Mouse (Mus musculus): Measurements from ENCODE around the gene Mybpc2. TPM values are rescaled to one million over a fixed set of nuclear protein-coding genes. Genes with fewer than 3 reads are reported as not detected.

Gene Mybpc2
- 0.35 and 2.7 TPM in 2 replicates for polyA plus RNA-seq (2015; fragmentation: Nextera tagmentation; extraction: Ambion mirVana)

GRCm38 (mm10) chr7:44524502-44524901 lies at the start of gene Mybpc2:
Gene Mybpc2, minus strand, starts transcription at chr7:44524656.
- DNase-seq (no peak), ATAC-seq (no peak)
- Histone ChIP-seq H3K4me1 (ENCODE audit: insufficient read depth) (peaks cover 11% of the 10 kb centered on the region; the same call in 1 of the 2 replicates), H3K9me3 (ENCODE audit: low read length) (no peaks in the 10 kb centered on the region), H3K27ac (ENCODE audit: low read depth) (no peak within 1 kb of the TSS), H3K4me2 (ENCODE audit: low read depth, low read length) (peak within 1 kb of the TSS; percentile 38), H3K9ac (replicated peaks) (0 out of 2 replicates have a peak within 1 kb of the TSS, but pooled peaks have one; percentile 6), H3K27me3 (ENCODE audit: insufficient read depth, low read length) (peaks cover 45% of the 10 kb centered on the region), H3K36me3 (replicated peaks; ENCODE audit: insufficient read depth, low read length) (no peaks in the 10 kb centered on the region), H3K4me3 (ENCODE audit: low read depth, low read length) (no peak within 1 kb of the TSS)
- 45% methylated on average over 12 of the region's 12 CpGs for WGBS (ENCODE audit: insufficient replicate concordance)
- TF ChIP-seq EP300 (IDR thresholded peaks at IDR 0.05; ENCODE audit: low read depth) (no peak), CTCF (IDR thresholded peaks at IDR 0.05; ENCODE audit: low read depth) (no peak)

- Histone ChIP-seq H3K36me3 (replicated peaks; ENCODE audit: insufficient read depth, low read length) (no peaks in the 10 kb centered on the region), H3K9ac (replicated peaks) (0 out of 2 replicates have a peak overlapping the region, but pooled peaks have one; percentile 21), H3K4me3 (ENCODE audit: low read depth, low read length) (peak overlapping the region; percentile 36), H3K27me3 (ENCODE audit: insufficient read depth, low read length) (no peaks in the 10 kb centered on the region), H3K4me2 (ENCODE audit: low read depth, low read length) (peak overlapping the region; percentile 59), H3K27ac (ENCODE audit: low read depth) (peak overlapping the region; percentile 71), H3K4me1 (ENCODE audit: insufficient read depth) (peaks cover 9% of the 10 kb centered on the region; the same call in 1 of the 2 replicates), H3K9me3 (ENCODE audit: low read length) (no peaks in the 10 kb centered on the region)
- DNase-seq (no peak), ATAC-seq (no peak)
- WGBS (ENCODE audit: insufficient replicate concordance), result 35% methylated on average over 5 of the region's 5 CpGs
- TF ChIP-seq EP300 (IDR thresholded peaks at IDR 0.05; ENCODE audit: low read depth) (no peak), CTCF (IDR thresholded peaks at IDR 0.05; ENCODE audit: low read depth) (no peak)
These were observed 48.6 kb upstream of the Mybpc2 start for GRCm38 (mm10) chr7:44572956-44573484.

- Histone ChIP-seq H3K4me2 (ENCODE audit: low read depth, low read length) (peak within 1 kb of the TSS; percentile 59), H3K9me3 (ENCODE audit: low read length) (no peaks in the 10 kb centered on the region), H3K9ac (replicated peaks) (0 out of 2 replicates have a peak within 1 kb of the TSS, but pooled peaks have one; percentile 21), H3K36me3 (replicated peaks; ENCODE audit: insufficient read depth, low read length) (no peaks in the 10 kb centered on the region), H3K4me1 (ENCODE audit: insufficient read depth) (peaks cover 9% of the 10 kb centered on the region; the same call in 1 of the 2 replicates), H3K27me3 (ENCODE audit: insufficient read depth, low read length) (0 out of 2 replicates have a peak, but pooled peaks cover 2% of the 10 kb centered on the region), H3K4me3 (ENCODE audit: low read depth, low read length) (peak within 1 kb of the TSS; percentile 36), H3K27ac (ENCODE audit: low read depth) (peak within 1 kb of the TSS; percentile 71)
- 16% methylated on average over 7 of the region's 7 CpGs for WGBS (ENCODE audit: insufficient replicate concordance)
- TF ChIP-seq CTCF (IDR thresholded peaks at IDR 0.05; ENCODE audit: low read depth), result no peak
- no peak for TF ChIP-seq EP300 (IDR thresholded peaks at IDR 0.05; ENCODE audit: low read depth)
- DNase-seq (peak; percentile 70), ATAC-seq (peak; percentile 74)
These were observed 47.8 kb upstream of the Mybpc2 start, which contains the start of gene Napsa for GRCm38 (mm10) chr7:44572213-44572701. Gene Napsa, plus strand, starts transcription at chr7:44572380.

- H3K27me3 ChIP-seq (ENCODE audit: insufficient read depth, low read length), result 0 out of 2 replicates have a peak, but pooled peaks cover 2% of the 10 kb centered on the region
- H3K4me2 ChIP-seq (ENCODE audit: low read depth, low read length), result peak overlapping the region; percentile 59
- no peaks in the 10 kb centered on the region for H3K36me3 ChIP-seq (replicated peaks; ENCODE audit: insufficient read depth, low read length)
- H3K9me3 ChIP-seq (ENCODE audit: low read length), result no peaks in the 10 kb centered on the region
- H3K4me1 ChIP-seq (ENCODE audit: insufficient read depth), result peaks cover 9% of the 10 kb centered on the region; the same call in 1 of the 2 replicates
- DNase-seq, result no peak
- no peak overlapping the region for H3K9ac ChIP-seq (replicated peaks)
- 68% methylated on average over 4 of the region's 4 CpGs for WGBS (ENCODE audit: insufficient replicate concordance)
- no peak for ATAC-seq
- TF ChIP-seq CTCF (IDR thresholded peaks at IDR 0.05; ENCODE audit: low read depth), result no peak
- no peak for TF ChIP-seq EP300 (IDR thresholded peaks at IDR 0.05; ENCODE audit: low read depth)
- H3K4me3 ChIP-seq (ENCODE audit: low read depth, low read length), result no peak overlapping the region
- peak overlapping the region; percentile 71 for H3K27ac ChIP-seq (ENCODE audit: low read depth)
These were observed 47.4 kb upstream of the Mybpc2 start for GRCm38 (mm10) chr7:44571811-44572210.

GRCm38 (mm10) chr7:44570989-44571388 lies 46.5 kb upstream of the Mybpc2 start:
- no peaks in the 10 kb centered on the region for H3K9me3 ChIP-seq (ENCODE audit: low read length)
- TF ChIP-seq CTCF (IDR thresholded peaks at IDR 0.05; ENCODE audit: low read depth), result no peak
- TF ChIP-seq EP300 (IDR thresholded peaks at IDR 0.05; ENCODE audit: low read depth), result no peak
- DNase-seq (no peak), ATAC-seq (no peak)
- no peak overlapping the region for H3K4me2 ChIP-seq (ENCODE audit: low read depth, low read length)
- H3K27ac ChIP-seq (ENCODE audit: low read depth), result peak overlapping the region; percentile 71; the same call in 1 of the 2 replicates
- H3K36me3 ChIP-seq (replicated peaks; ENCODE audit: insufficient read depth, low read length), result no peaks in the 10 kb centered on the region
- no peak overlapping the region for H3K9ac ChIP-seq (replicated peaks)
- H3K27me3 ChIP-seq (ENCODE audit: insufficient read depth, low read length), result 0 out of 2 replicates have a peak, but pooled peaks cover 2% of the 10 kb centered on the region
- H3K4me3 ChIP-seq (ENCODE audit: low read depth, low read length), result no peak overlapping the region
- peaks cover 9% of the 10 kb centered on the region; the same call in 1 of the 2 replicates for H3K4me1 ChIP-seq (ENCODE audit: insufficient read depth)
- WGBS (ENCODE audit: insufficient replicate concordance), result 68% methylated on average over 6 of the region's 6 CpGs

GRCm38 (mm10) chr7:44568803-44569202 lies 44.3 kb upstream of the Mybpc2 start:
- Histone ChIP-seq H3K9me3 (ENCODE audit: low read length) (no peaks in the 10 kb centered on the region), H3K4me2 (ENCODE audit: low read depth, low read length) (no peak overlapping the region), H3K27me3 (ENCODE audit: insufficient read depth, low read length) (0 out of 2 replicates have a peak, but pooled peaks cover 2% of the 10 kb centered on the region), H3K9ac (replicated peaks) (no peak overlapping the region), H3K27ac (ENCODE audit: low read depth) (no peak overlapping the region), H3K4me1 (ENCODE audit: insufficient read depth) (peaks cover 8% of the 10 kb centered on the region; the same call in 1 of the 2 replicates), H3K4me3 (ENCODE audit: low read depth, low read length) (no peak overlapping the region), H3K36me3 (replicated peaks; ENCODE audit: insufficient read depth, low read length) (no peaks in the 10 kb centered on the region)
- 59% methylated on average over 9 of the region's 9 CpGs for WGBS (ENCODE audit: insufficient replicate concordance)
- TF ChIP-seq CTCF (IDR thresholded peaks at IDR 0.05; ENCODE audit: low read depth), result no peak
- TF ChIP-seq EP300 (IDR thresholded peaks at IDR 0.05; ENCODE audit: low read depth), result no peak
- DNase-seq, result no peak
- no peak for ATAC-seq

Measured in liver, postnatal 0 days (tissue).